In the genomic region with DNA sequence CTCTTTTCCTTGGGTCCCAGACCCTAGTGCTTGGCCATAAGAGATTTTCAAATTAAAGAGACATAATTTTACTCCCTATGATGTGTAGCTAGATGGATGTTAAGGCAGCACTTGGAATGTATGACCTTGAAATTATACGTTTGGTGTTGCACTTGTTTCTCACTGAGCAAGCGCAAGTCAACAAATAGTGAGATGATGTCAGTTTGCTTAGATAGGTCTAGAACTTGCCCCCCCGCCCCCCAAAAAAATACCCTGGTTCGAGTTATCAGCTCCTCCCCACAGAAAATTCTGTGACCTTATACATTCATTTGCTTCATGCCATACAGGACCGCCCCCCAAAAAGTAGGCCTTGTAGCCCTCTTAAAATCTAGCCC, we compare ENCODE assay signal across 8 mouse cellular contexts. TPM values are rescaled to one million over a fixed set of nuclear protein-coding genes. Genes with fewer than 3 reads are reported as not detected.
DNase-seq lines count a peak whose midpoint lies in the region; ATAC-seq and TF ChIP-seq lines count a peak whose summit lies in the region.

No protein-coding gene starts in this region.

- peaks cover 18% of the 10 kb centered on the region for H3K4me1 ChIP-seq in kidney, postnatal 0 days (replicated peaks; ENCODE audit: insufficient read depth, low read length)
- peaks cover 18% of the 10 kb centered on the region for H3K4me1 ChIP-seq in embryonic facial prominence, embryonic 14.5 days (ENCODE audit: control insufficient read depth, insufficient read depth, low read length)
- peaks cover 22% of the 10 kb centered on the region for H3K4me1 ChIP-seq in intestine, embryonic 15.5 days (replicated peaks)

- peaks cover 14% of the 10 kb centered on the region for H3K79me2 ChIP-seq in myocyte (ENCODE audit: control insufficient read depth, insufficient read depth)

- H3K4me2 ChIP-seq in kidney, postnatal 0 days (ENCODE audit: low read length): peak overlapping the region; percentile 44
- H3K4me2 ChIP-seq in embryonic facial prominence, embryonic 14.5 days (ENCODE audit: low read depth, low read length): peak overlapping the region; percentile 98
- H3K4me2 ChIP-seq in intestine, embryonic 15.5 days (replicated peaks): peak overlapping the region; percentile 56
- peak overlapping the region; percentile 97 for H3K4me2 ChIP-seq in myocyte (ENCODE audit: low read depth)

- ATAC-seq in kidney, postnatal 0 days (replicated peaks; ENCODE audit: low FRiP score, low read depth): no peak
- ATAC-seq in embryonic facial prominence, embryonic 14.5 days (ENCODE audit: low read depth): no peak
- no peak for ATAC-seq in intestine, embryonic 15.5 days

- WGBS in kidney, postnatal 0 days: 57% methylated on average over 5 of the region's 5 CpGs
- 56% methylated on average over 5 of the region's 5 CpGs for WGBS in embryonic facial prominence, embryonic 14.5 days
- 54% methylated on average over 5 of the region's 5 CpGs for whole genome bisulfite sequencing in intestine, embryonic 15.5 days

- no peak for DNase-seq in kidney, postnatal 0 days (ENCODE audit: low spot score)
- DNase-seq in kidney, adult 9 months: no peak
- DNase-seq in embryonic facial prominence, embryonic 14.5 days (ENCODE audit: low spot score): no peak
- no peak for DNase-seq in thymus, postnatal 10 days (ENCODE audit: low spot score in 2 of 2)
- no peak for DNase-seq in left cerebral cortex, adult 8-10 months (ENCODE audit: low spot score in 2 of 2)
- DNase-seq in gastrocnemius, postnatal 25 days: no peak

- TF ChIP-seq POLR2A in myocyte (IDR thresholded peaks at IDR 0.05; ENCODE audit: insufficient read length, low read depth): no peak

- no peak overlapping the region for H3ac ChIP-seq in myocyte (ENCODE audit: control insufficient read depth, insufficient read length)

- H3K27ac ChIP-seq in kidney, postnatal 0 days: 0 out of 2 replicates have a peak overlapping the region, but pooled peaks have one; percentile 34
- no peak overlapping the region for H3K27ac ChIP-seq in embryonic facial prominence, embryonic 14.5 days (replicated peaks; ENCODE audit: low read depth, low read length)
- peak overlapping the region; percentile 74; the same call in 1 of the 2 replicates for H3K27ac ChIP-seq in intestine, embryonic 15.5 days

- no peaks in the 10 kb centered on the region for H3K27me3 ChIP-seq in kidney, postnatal 0 days (ENCODE audit: insufficient read depth, low read length)
- no peaks in the 10 kb centered on the region for H3K27me3 ChIP-seq in embryonic facial prominence, embryonic 14.5 days (replicated peaks; ENCODE audit: control insufficient read depth, insufficient read depth, low read length)
- H3K27me3 ChIP-seq in intestine, embryonic 15.5 days (replicated peaks): no peaks in the 10 kb centered on the region
- H3K27me3 ChIP-seq in myocyte (ENCODE audit: control insufficient read depth, insufficient read depth, insufficient read length): no peaks in the 10 kb centered on the region

- 0 out of 2 replicates have a peak overlapping the region, but pooled peaks have one; percentile 8 for H3K4me3 ChIP-seq in kidney, postnatal 0 days (replicated peaks; ENCODE audit: low read depth, low read length)
- peak overlapping the region; percentile 65 for H3K4me3 ChIP-seq in embryonic facial prominence, embryonic 14.5 days (ENCODE audit: low read depth, low read length)
- peak overlapping the region; percentile 20 for H3K4me3 ChIP-seq in intestine, embryonic 15.5 days (replicated peaks)
- peak overlapping the region; percentile 54 for H3K4me3 ChIP-seq in myocyte

- TF ChIP-seq CTCF in kidney, postnatal 0 days (IDR thresholded peaks at IDR 0.05; ENCODE audit: low read depth): no peak

- no peak overlapping the region for H3K9ac ChIP-seq in kidney, postnatal 0 days (ENCODE audit: low read depth, low read length)
- H3K9ac ChIP-seq in embryonic facial prominence, embryonic 14.5 days (ENCODE audit: low read depth, low read length): peak overlapping the region; percentile 41; the same call in 1 of the 2 replicates
- no peak overlapping the region for H3K9ac ChIP-seq in intestine, embryonic 15.5 days

- H3K9me3 ChIP-seq in kidney, postnatal 0 days (replicated peaks; ENCODE audit: low read length): no peaks in the 10 kb centered on the region
- no peaks in the 10 kb centered on the region for H3K9me3 ChIP-seq in embryonic facial prominence, embryonic 14.5 days (ENCODE audit: control insufficient read depth, low read length)
- no peaks in the 10 kb centered on the region for H3K9me3 ChIP-seq in intestine, embryonic 15.5 days

- no peaks in the 10 kb centered on the region for H3K36me3 ChIP-seq in kidney, postnatal 0 days (ENCODE audit: insufficient read depth, low read length)
- H3K36me3 ChIP-seq in embryonic facial prominence, embryonic 14.5 days (ENCODE audit: control insufficient read depth, insufficient read depth, low read length): peaks cover 11% of the 10 kb centered on the region; the same call in 1 of the 2 replicates
- no peaks in the 10 kb centered on the region for H3K36me3 ChIP-seq in intestine, embryonic 15.5 days
- H3K36me3 ChIP-seq in myocyte (ENCODE audit: control insufficient read depth, insufficient read depth): peaks cover 11% of the 10 kb centered on the region

TF ChIP-seq in myocyte, 11 proteins besides CTCF, POLR2A, EP300 and RAD21:
- TF ChIP-seq REST (IDR thresholded peaks at IDR 0.05; ENCODE audit: insufficient read depth, insufficient read length): no peak
- no peak for TF ChIP-seq CEBPB (IDR thresholded peaks at IDR 0.05; ENCODE audit: insufficient read depth, poor library complexity, severe bottlenecking)
- no peak for TF ChIP-seq E2F4 (IDR thresholded peaks at IDR 0.05; ENCODE audit: insufficient read depth)
- no peak for TF ChIP-seq MYOD1 (IDR thresholded peaks at IDR 0.05; ENCODE audit: control insufficient read depth in 1 of 3, insufficient read length in 2 of 3, low read depth in 2 of 3)
- no peak for TF ChIP-seq SRF (IDR thresholded peaks at IDR 0.05; ENCODE audit: control insufficient read depth, insufficient read length, low read depth)
- TF ChIP-seq TCF3 (IDR thresholded peaks at IDR 0.05; ENCODE audit: insufficient read length, low read depth): no peak
- TF ChIP-seq USF1 (IDR thresholded peaks at IDR 0.05; ENCODE audit: low read depth): no peak
- no peak for TF ChIP-seq MYOG (IDR thresholded peaks at IDR 0.05; ENCODE audit: control insufficient read depth in 1 of 3, insufficient read depth in 1 of 3, insufficient read length in 2 of 3, low read depth in 2 of 3)
- TF ChIP-seq POLR2AphosphoS2 (IDR thresholded peaks at IDR 0.05; ENCODE audit: insufficient read length, low read depth): no peak
- TF ChIP-seq MAX (IDR thresholded peaks at IDR 0.05; ENCODE audit: low read depth): no peak
- no peak for TF ChIP-seq TCF12 (IDR thresholded peaks at IDR 0.05; ENCODE audit: insufficient read depth, poor library complexity, severe bottlenecking)

RNA-seq across cellular contexts. Expression of a gene that starts 0.6 kb away (rescaled TPM):
- 12.3 and 15.5 TPM in 2 replicates for polyA plus RNA-seq in kidney, postnatal 0 days (2015; fragmentation: Nextera tagmentation; extraction: Ambion mirVana)
- 22.7 and 23.0 TPM in 2 replicates for polyA plus RNA-seq in embryonic facial prominence, embryonic 14.5 days (2014; fragmentation: Nextera tagmentation; extraction: Ambion mirVana)
- polyA plus RNA-seq in intestine, embryonic 15.5 days (2015; fragmentation: Nextera tagmentation; extraction: Ambion mirVana): 24.0 and 26.7 TPM in 2 replicates
- polyA plus RNA-seq in myocyte (2012; fragmentation: generic; extraction: Trizol): 2.6 TPM
- total RNA-seq in left cerebral cortex, adult 8-10 months (2022): under 1 TPM; 0.15 to 0.91 (median 0.25) TPM
- total RNA-seq in gastrocnemius, postnatal 25 days (2021): under 1 TPM; 0.13 to 0.56 TPM

RNA-seq across cellular contexts. Expression of a gene that starts 20.6 kb away (rescaled TPM):
- 25.7 and 26.3 TPM in 2 replicates for polyA plus RNA-seq in kidney, postnatal 0 days (2015; fragmentation: Nextera tagmentation; extraction: Ambion mirVana)
- polyA plus RNA-seq in embryonic facial prominence, embryonic 14.5 days (2014; fragmentation: Nextera tagmentation; extraction: Ambion mirVana): 46.4 and 50.3 TPM in 2 replicates
- polyA plus RNA-seq in intestine, embryonic 15.5 days (2015; fragmentation: Nextera tagmentation; extraction: Ambion mirVana): 30.7 and 31.5 TPM in 2 replicates
- polyA plus RNA-seq in myocyte (2012; fragmentation: generic; extraction: Trizol): 27.3 TPM
- 10 to 100 TPM; 11.1 to 11.7 (median 11.4) TPM for total RNA-seq in left cerebral cortex, adult 8-10 months (2022)
- total RNA-seq in gastrocnemius, postnatal 25 days (2021): 10 to 100 TPM in 1 of 2 experiments, 1 to 10 TPM in 1; 9.4 to 12.8 TPM

RNA-seq across cellular contexts. Expression of a gene that starts 43.6 kb away (rescaled TPM):
- 3.4 and 3.5 TPM in 2 replicates for polyA plus RNA-seq in kidney, postnatal 0 days (2015; fragmentation: Nextera tagmentation; extraction: Ambion mirVana)
- polyA plus RNA-seq in embryonic facial prominence, embryonic 14.5 days (2014; fragmentation: Nextera tagmentation; extraction: Ambion mirVana): 3.9 and 4.3 TPM in 2 replicates
- polyA plus RNA-seq in intestine, embryonic 15.5 days (2015; fragmentation: Nextera tagmentation; extraction: Ambion mirVana): 3.7 and 4.2 TPM in 2 replicates
- polyA plus RNA-seq in myocyte (2012; fragmentation: generic; extraction: Trizol): 5.3 TPM
- 10 to 100 TPM; 74.0 to 84.5 (median 81.5) TPM for total RNA-seq in left cerebral cortex, adult 8-10 months (2022)
- total RNA-seq in gastrocnemius, postnatal 25 days (2021): 1 to 10 TPM; 4.1 to 4.9 TPM

Comparison
In these comparisons a context has a peak if more than half of its experiments do, and no peak if none do; other contexts are left out.
1. H3K4me2 ChIP-seq: peak in every context shown above with its lines; median percentile 98 in embryonic facial prominence, embryonic 14.5 days; 97 in myocyte; 56 in intestine, embryonic 15.5 days; 44 in kidney, postnatal 0 days.
2. H3K4me3 ChIP-seq: peak in every context shown above with its lines; median percentile 65 in embryonic facial prominence, embryonic 14.5 days; 54 in myocyte; 20 in intestine, embryonic 15.5 days; 8 in kidney, postnatal 0 days.